Mouse (Mus musculus): Measurements from ENCODE around the gene Nt5dc1. TPM values are rescaled to one million over a fixed set of nuclear protein-coding genes. Genes with fewer than 3 reads are reported as not detected.

The Nt5dc1 gene
- polyA plus RNA-seq, 1 experiment from 2014 or later = 12.8 TPM

DNA sequence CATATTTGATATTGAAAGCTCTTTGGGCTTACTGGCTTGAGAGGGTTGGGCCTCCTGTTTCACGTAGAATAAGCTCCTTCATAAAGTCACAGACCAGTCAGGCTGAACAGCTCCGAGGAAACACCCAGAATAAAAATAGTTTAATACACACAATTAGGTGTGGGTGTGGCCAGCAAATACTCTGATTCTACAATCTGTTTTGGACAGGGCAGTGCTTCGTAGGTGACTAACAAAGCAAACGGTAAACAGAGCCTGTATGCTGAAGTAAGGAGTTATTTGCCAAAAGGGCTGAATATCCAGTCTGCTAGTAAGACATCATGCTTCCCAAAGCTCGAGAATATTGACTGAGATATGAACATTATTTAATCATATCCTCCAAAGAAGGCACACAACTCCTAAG, 32.7 kb downstream of the Nt5dc1 start:
- Histone ChIP-seq H3K9ac (ENCODE audit: low read length) (no peak overlapping the region), H3K4me3 (ENCODE audit: low read length) (no peak overlapping the region), H3K27me3 (ENCODE audit: control insufficient read depth, insufficient read depth, low read depth, low read length) (no peaks in the 10 kb centered on the region), H3K4me1 (replicated peaks; ENCODE audit: control insufficient read depth, insufficient read depth, low read length) (no peaks in the 10 kb centered on the region), H3K9me3 (ENCODE audit: control insufficient read depth, low read length) (no peaks in the 10 kb centered on the region), H3K27ac (ENCODE audit: low read length) (no peak overlapping the region), H3K36me3 (ENCODE audit: control insufficient read depth, insufficient read depth, low read length) (peaks cover 2% of the 10 kb centered on the region; the same call in 1 of the 2 replicates), H3K4me2 (ENCODE audit: low read depth, low read length) (no peak overlapping the region)
- WGBS = 57% methylated on average over 5 of the region's 5 CpGs
- no peak for ATAC-seq (ENCODE audit: low read depth)

DNA sequence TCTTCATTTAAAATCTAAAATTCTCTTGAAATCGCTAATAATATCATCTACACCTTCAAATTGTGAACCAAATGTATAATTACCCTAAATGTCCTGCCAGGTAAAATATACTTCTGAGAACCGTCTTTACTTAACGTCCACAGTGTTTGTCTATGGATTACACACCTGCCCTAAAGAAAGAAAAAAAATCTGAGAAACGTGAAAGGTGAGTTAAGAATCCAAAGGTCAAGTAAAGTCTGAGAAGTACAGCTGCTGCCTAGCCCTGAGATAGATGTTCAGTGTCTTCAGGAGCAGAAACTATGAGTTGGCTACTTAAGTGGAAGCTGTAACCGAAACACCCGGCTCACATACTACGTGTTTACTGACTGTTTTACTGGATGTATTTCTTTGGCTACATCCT, 45.0 kb downstream of the Nt5dc1 start:
- 54% methylated on average over 7 of the region's 7 CpGs for WGBS
- no peak for ATAC-seq (ENCODE audit: low read depth)
- no peaks in the 10 kb centered on the region for H3K9me3 ChIP-seq (ENCODE audit: control insufficient read depth, low read length)

DNA sequence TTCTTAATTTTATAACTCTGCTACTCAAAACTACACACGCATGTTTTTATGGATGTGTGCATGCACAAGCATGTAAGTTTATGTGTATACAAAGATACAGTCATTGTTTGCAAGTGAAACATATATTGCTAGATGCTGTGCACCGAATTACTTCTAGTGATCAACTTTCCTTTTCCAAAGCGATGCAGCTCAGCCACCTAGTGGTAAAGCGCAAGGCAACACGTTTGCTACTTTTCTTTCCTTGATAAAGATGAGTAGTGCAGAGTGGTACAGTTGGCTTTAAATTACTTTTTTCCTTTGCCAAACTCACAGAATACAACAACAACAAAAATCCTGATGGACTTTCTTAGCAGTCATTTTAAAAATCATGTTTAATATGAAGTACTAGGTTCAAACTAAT, 50.2 kb downstream of the Nt5dc1 start:
- Histone ChIP-seq H3K9me3 (ENCODE audit: control insufficient read depth, low read length) (no peaks in the 10 kb centered on the region), H3K36me3 (ENCODE audit: control insufficient read depth, insufficient read depth, low read length) (no peaks in the 10 kb centered on the region), H3K27ac (ENCODE audit: low read length) (no peak overlapping the region), H3K4me1 (replicated peaks; ENCODE audit: control insufficient read depth, insufficient read depth, low read length) (no peaks in the 10 kb centered on the region), H3K27me3 (ENCODE audit: control insufficient read depth, insufficient read depth, low read depth, low read length) (no peaks in the 10 kb centered on the region), H3K4me3 (ENCODE audit: low read length) (no peak overlapping the region), H3K4me2 (ENCODE audit: low read depth, low read length) (no peak overlapping the region), H3K9ac (ENCODE audit: low read length) (no peak overlapping the region)
- WGBS = 63% methylated on average over 5 of the region's 5 CpGs
- no peak for ATAC-seq (ENCODE audit: low read depth)

More for the DNA sequence above, 45.0 kb downstream of the Nt5dc1 start:
- Histone ChIP-seq H3K36me3 (ENCODE audit: control insufficient read depth, insufficient read depth, low read length) (no peaks in the 10 kb centered on the region), H3K4me2 (ENCODE audit: low read depth, low read length) (no peak overlapping the region), H3K27ac (ENCODE audit: low read length) (no peak overlapping the region), H3K4me3 (ENCODE audit: low read length) (no peak overlapping the region), H3K4me1 (replicated peaks; ENCODE audit: control insufficient read depth, insufficient read depth, low read length) (no peaks in the 10 kb centered on the region), H3K9ac (ENCODE audit: low read length) (no peak overlapping the region), H3K27me3 (ENCODE audit: control insufficient read depth, insufficient read depth, low read depth, low read length) (no peaks in the 10 kb centered on the region)

DNA sequence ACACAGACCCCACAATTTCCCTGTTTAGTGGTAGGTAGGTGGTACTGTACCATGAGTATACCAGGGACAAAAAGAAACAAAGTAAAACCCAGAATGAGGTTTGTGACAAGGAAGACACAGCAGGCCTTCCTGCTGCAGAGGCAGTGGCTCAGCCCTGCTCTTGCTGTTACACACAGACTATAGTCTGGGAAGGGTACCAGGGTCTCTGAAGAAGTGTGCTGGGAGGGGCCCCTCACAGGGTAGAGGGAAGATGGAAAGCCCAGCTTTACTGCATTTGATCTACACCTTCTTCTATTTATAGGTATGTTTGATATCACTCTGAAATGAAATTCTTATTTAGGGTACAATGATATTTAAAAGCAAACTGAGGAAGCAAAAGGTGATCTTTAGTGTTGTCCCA, 54.6 kb downstream of the Nt5dc1 start:
- ATAC-seq (ENCODE audit: low read depth) = no peak
- Histone ChIP-seq H3K4me3 (ENCODE audit: low read length) (no peak overlapping the region), H3K27ac (ENCODE audit: low read length) (no peak overlapping the region), H3K36me3 (ENCODE audit: control insufficient read depth, insufficient read depth, low read length) (no peaks in the 10 kb centered on the region), H3K27me3 (ENCODE audit: control insufficient read depth, insufficient read depth, low read depth, low read length) (no peaks in the 10 kb centered on the region), H3K4me2 (ENCODE audit: low read depth, low read length) (no peak overlapping the region), H3K9ac (ENCODE audit: low read length) (no peak overlapping the region), H3K9me3 (ENCODE audit: control insufficient read depth, low read length) (no peaks in the 10 kb centered on the region), H3K4me1 (replicated peaks; ENCODE audit: control insufficient read depth, insufficient read depth, low read length) (no peaks in the 10 kb centered on the region)

DNA sequence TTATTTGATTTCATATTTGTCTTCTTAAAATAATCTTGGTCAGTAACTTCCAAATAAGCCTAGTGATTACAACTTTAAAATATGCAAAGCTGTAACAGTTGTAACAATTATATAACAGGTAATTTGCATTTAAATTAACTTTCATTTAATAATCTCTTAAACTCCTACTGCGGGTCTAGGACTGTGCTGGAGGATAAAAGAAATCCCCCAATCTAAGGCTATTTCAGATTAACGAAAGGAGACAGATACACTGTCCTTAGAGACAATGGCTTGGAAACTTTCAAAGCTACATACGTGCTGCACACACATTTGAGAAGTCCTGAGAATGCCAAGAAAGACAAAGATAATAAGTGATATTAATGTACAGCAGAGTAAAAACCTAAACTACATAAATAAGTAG, 60.1 kb downstream of the Nt5dc1 start:
- WGBS = 77% methylated on average over 3 of the region's 3 CpGs
- H3K9ac ChIP-seq (ENCODE audit: low read length) = no peak overlapping the region
- ATAC-seq (ENCODE audit: low read depth) = no peak

DNA sequence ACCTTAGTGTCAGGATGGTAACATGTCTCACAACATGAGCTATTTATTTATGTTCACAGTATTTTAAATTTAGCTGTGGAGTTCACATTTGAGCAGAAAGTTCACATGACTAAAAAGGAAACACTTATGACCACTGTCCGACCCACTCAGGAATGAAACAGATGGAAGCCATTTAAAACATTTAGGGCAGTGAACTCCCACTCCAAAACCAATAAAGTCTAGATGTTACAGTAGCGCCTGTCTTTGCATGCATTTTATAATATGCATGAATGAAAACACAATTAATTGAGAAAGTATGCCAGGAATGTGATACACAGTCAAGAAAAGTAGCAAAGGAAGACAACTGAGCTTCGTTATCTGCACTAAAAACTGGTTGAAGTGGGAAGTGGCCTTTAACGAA, 66.2 kb downstream of the Nt5dc1 start:
- no peak overlapping the region for H3K9ac ChIP-seq (ENCODE audit: low read length)
- H3K4me1 ChIP-seq (replicated peaks; ENCODE audit: control insufficient read depth, insufficient read depth, low read length) = no peaks in the 10 kb centered on the region
- H3K9me3 ChIP-seq (ENCODE audit: control insufficient read depth, low read length) = no peaks in the 10 kb centered on the region
- ATAC-seq (ENCODE audit: low read depth) = no peak
- no peak overlapping the region for H3K4me3 ChIP-seq (ENCODE audit: low read length)
- H3K36me3 ChIP-seq (ENCODE audit: control insufficient read depth, insufficient read depth, low read length) = no peaks in the 10 kb centered on the region
- no peak overlapping the region for H3K4me2 ChIP-seq (ENCODE audit: low read depth, low read length)
- no peaks in the 10 kb centered on the region for H3K27me3 ChIP-seq (ENCODE audit: control insufficient read depth, insufficient read depth, low read depth, low read length)
- H3K27ac ChIP-seq (ENCODE audit: low read length) = no peak overlapping the region
- 80% methylated on average over 4 of the region's 4 CpGs for WGBS

More for the DNA sequence above, 60.1 kb downstream of the Nt5dc1 start:
- Histone ChIP-seq H3K4me1 (replicated peaks; ENCODE audit: control insufficient read depth, insufficient read depth, low read length) (no peaks in the 10 kb centered on the region), H3K36me3 (ENCODE audit: control insufficient read depth, insufficient read depth, low read length) (no peaks in the 10 kb centered on the region), H3K4me2 (ENCODE audit: low read depth, low read length) (no peak overlapping the region), H3K9me3 (ENCODE audit: control insufficient read depth, low read length) (no peaks in the 10 kb centered on the region), H3K27me3 (ENCODE audit: control insufficient read depth, insufficient read depth, low read depth, low read length) (no peaks in the 10 kb centered on the region), H3K27ac (ENCODE audit: low read length) (no peak overlapping the region), H3K4me3 (ENCODE audit: low read length) (no peak overlapping the region)

DNA sequence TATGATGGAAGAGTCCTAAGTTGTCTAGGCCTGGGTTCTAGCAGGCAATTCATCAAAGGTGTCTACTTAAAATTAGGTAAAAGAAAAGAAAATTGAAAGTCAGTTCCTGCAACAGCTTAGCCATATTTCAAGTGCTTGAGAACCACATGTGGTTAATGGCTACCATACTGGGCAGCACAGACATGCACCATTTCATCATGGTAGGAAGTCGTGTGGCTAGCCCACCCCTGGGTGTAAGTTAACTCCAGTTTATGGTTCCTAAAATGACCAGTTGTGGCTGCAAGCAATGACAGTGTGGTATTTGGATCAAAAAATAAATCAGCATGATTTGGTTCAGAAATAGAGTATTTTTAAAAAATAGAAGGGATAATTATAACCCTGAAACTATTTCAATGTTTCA, 76.5 kb downstream of the Nt5dc1 start:
- Histone ChIP-seq H3K9me3 (ENCODE audit: control insufficient read depth, low read length) (no peaks in the 10 kb centered on the region), H3K27ac (ENCODE audit: low read length) (no peak overlapping the region), H3K4me1 (replicated peaks; ENCODE audit: control insufficient read depth, insufficient read depth, low read length) (no peaks in the 10 kb centered on the region), H3K27me3 (ENCODE audit: control insufficient read depth, insufficient read depth, low read depth, low read length) (no peaks in the 10 kb centered on the region), H3K36me3 (ENCODE audit: control insufficient read depth, insufficient read depth, low read length) (no peaks in the 10 kb centered on the region; the same call in 1 of the 2 replicates), H3K9ac (ENCODE audit: low read length) (no peak overlapping the region), H3K4me2 (ENCODE audit: low read depth, low read length) (no peak overlapping the region), H3K4me3 (ENCODE audit: low read length) (no peak overlapping the region)
- no peak for ATAC-seq (ENCODE audit: low read depth)
- WGBS = 88% methylated on average over 1 of the region's 1 CpGs

DNA sequence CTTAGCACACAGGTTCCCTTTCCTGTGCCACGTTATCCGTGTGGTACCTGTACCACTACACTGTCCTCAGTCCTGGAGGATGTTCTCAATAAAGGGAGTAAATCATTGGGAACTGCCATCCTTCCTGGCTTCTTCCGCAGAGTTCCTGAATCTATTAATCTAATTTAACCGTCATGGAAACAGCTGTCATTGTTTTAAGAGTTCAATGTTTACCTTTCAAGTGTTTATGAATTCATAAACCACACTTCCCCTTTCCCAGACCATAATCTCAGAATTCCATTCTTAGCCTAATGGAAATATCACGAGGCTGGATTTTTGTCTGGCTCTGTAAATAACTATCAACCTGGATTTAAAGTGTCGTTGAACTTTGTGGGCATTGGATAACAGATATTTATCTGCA, 77.3 kb downstream of the Nt5dc1 start:
- 46% methylated on average over 6 of the region's 6 CpGs for WGBS
- Histone ChIP-seq H3K4me3 (ENCODE audit: low read length) (no peak overlapping the region), H3K9ac (ENCODE audit: low read length) (no peak overlapping the region), H3K36me3 (ENCODE audit: control insufficient read depth, insufficient read depth, low read length) (no peaks in the 10 kb centered on the region; the same call in 1 of the 2 replicates), H3K27ac (ENCODE audit: low read length) (no peak overlapping the region), H3K27me3 (ENCODE audit: control insufficient read depth, insufficient read depth, low read depth, low read length) (no peaks in the 10 kb centered on the region), H3K9me3 (ENCODE audit: control insufficient read depth, low read length) (no peaks in the 10 kb centered on the region), H3K4me2 (ENCODE audit: low read depth, low read length) (no peak overlapping the region), H3K4me1 (replicated peaks; ENCODE audit: control insufficient read depth, insufficient read depth, low read length) (no peaks in the 10 kb centered on the region)
- no peak for ATAC-seq (ENCODE audit: low read depth)

DNA sequence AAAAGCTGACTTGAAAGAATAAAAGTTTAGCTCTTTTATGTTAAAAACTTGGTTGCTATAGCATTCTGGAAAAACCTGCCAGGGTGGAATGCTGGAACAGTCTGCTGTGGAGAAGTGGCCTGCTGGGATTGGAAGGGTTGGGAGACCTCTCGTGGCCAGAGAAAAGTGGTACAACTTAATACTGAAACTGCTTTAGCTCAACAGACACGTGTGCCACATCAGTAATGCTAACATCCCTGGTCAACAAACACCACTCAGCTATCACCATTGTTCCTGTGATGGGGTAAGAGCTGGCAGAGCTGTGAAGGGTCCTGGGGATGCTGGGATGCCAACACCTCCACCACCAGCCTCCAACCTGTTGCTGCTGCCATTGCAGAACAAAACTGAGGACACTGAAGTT, 90.0 kb downstream of the Nt5dc1 start:
- H3K9me3 ChIP-seq (ENCODE audit: control insufficient read depth, low read length) = no peaks in the 10 kb centered on the region
- peak overlapping the region; percentile 15; the same call in 1 of the 2 replicates for H3K9ac ChIP-seq (ENCODE audit: low read length)
- no peaks in the 10 kb centered on the region for H3K36me3 ChIP-seq (ENCODE audit: control insufficient read depth, insufficient read depth, low read length)
- H3K27me3 ChIP-seq (ENCODE audit: control insufficient read depth, insufficient read depth, low read depth, low read length) = no peaks in the 10 kb centered on the region
- H3K27ac ChIP-seq (ENCODE audit: low read length) = no peak overlapping the region
- no peaks in the 10 kb centered on the region for H3K4me1 ChIP-seq (replicated peaks; ENCODE audit: control insufficient read depth, insufficient read depth, low read length)
- WGBS = 2% methylated on average over 2 of the region's 2 CpGs
- ATAC-seq (ENCODE audit: low read depth) = peak; percentile 51; the same call in 1 of the 2 replicates
- H3K4me3 ChIP-seq (ENCODE audit: low read length) = no peak overlapping the region
- H3K4me2 ChIP-seq (ENCODE audit: low read depth, low read length) = 0 out of 2 replicates have a peak overlapping the region, but pooled peaks have one; percentile 14

DNA sequence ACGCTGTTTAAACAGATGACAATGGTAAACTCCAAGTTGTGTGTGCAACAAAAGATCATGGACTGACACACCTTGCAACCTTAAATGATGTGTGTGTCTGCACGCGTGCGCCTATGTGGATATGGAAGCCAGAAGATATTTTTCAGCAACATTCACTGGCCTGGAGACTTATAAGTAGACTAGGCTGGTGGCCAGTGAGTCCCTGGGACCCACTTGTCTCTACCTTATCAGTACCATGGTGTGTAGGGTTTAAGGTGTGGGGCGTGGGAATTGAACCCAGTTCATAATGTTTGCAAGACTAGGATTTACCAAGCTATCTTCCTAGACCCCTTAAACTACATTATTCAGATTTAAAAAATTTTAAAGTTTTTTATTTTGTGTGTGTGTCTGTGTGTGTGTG, 91.2 kb downstream of the Nt5dc1 start:
- no peaks in the 10 kb centered on the region for H3K27me3 ChIP-seq (ENCODE audit: control insufficient read depth, insufficient read depth, low read depth, low read length)
- 55% methylated on average over 5 of the region's 5 CpGs for WGBS
- ATAC-seq (ENCODE audit: low read depth) = no peak

More for the DNA sequence above, 91.2 kb downstream of the Nt5dc1 start:
- no peak overlapping the region for H3K4me3 ChIP-seq (ENCODE audit: low read length)
- no peak overlapping the region for H3K4me2 ChIP-seq (ENCODE audit: low read depth, low read length)
- H3K27ac ChIP-seq (ENCODE audit: low read length) = no peak overlapping the region
- no peaks in the 10 kb centered on the region for H3K36me3 ChIP-seq (ENCODE audit: control insufficient read depth, insufficient read depth, low read length)
- H3K4me1 ChIP-seq (replicated peaks; ENCODE audit: control insufficient read depth, insufficient read depth, low read length) = no peaks in the 10 kb centered on the region
- H3K9ac ChIP-seq (ENCODE audit: low read length) = no peak overlapping the region
- H3K9me3 ChIP-seq (ENCODE audit: control insufficient read depth, low read length) = no peaks in the 10 kb centered on the region
